Mouse (Mus musculus) kidney, postnatal 4 days (tissue): ENCODE measurements at regions not wholly inside any gene's neighbourhood (a gene's known extent, or its start where the extent isn't known, plus 50 kb on each side); places are given as distances from the start of the nearest gene placed in this dataset.
A peak's percentile ranks its signal among the peaks of the same experiment; 100 is the strongest.

ENCODE experiments used
- DNase-seq, 2 experiments: peaks; one replicate each; pipeline ENCODE4 v3.0.0; 2021; ENCODE audit warnings: mixed read lengths in 2 of 2

DNA sequence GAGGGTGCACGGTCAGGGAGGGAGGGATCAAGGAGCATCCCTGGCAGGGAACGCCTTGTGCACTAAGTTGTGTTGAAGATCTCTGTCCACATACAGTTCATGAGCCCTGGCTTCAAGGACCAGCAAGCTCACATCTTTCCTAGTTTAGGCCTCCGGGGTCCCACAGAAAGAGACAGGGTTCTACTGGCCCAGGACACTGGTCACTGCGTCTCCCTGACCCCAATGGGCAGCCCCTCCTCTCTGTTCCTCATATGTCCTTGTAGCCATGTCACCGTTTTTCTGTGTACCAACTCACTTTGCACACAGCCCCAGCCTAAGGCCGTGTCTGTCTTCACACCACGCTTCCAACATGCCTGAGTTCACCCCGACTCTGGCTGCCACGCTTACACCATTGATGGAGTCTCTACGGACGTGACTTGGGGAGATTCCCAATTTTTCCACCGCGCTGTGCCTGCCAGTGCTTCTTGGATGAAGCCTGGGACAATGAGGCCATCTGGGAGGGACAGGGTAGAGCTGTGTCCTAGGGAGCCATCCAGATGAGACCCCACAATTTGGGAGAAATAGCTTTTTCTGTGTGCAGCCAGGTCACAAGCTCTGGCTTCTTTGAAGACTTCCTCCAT, 86.5 kb upstream of the Ret start:
- DNase-seq = no peak

DNA sequence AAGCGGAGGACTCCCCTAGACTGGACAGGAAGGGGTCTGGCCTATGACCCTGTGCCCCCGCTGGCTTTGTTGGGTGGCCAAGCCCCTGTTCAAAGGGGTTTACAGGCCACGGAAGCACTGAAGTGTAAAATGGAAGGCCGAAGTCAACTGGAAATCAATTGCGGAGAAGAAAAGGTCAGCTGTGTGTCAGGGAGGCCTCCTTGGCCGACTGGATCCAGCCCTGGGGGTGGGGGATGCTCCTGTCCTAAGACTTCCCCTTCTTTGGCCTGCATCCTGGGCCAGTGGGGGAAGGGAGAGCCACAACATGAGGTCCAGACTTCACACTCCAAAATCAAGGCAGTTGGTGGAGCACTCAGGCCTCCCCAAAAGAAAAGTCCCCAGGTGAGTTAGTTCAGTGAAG, 66.4 kb upstream of the Ret start:
- peak in 1 of 2 experiments; percentile 15 for DNase-seq

DNA sequence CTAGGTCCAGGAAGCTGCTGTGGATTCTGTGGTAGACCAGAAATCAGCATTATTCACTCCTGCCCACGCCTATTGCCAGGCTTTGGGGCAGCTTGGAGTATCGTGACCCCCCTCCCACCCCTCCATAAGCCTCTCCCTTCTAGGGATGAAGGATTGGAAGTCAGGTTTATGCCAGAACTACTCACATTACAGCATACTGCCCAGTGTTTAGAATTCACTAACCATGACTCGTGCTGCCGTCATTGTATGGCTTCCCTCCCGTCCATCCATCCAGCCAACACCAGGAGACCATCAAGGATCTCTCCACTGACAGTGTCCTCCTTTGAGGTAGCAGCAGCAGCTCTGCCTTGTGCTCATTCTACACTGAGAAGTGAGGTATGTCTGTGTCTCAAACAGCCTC, 62.4 kb upstream of the Ret start:
- no peak for DNase-seq

DNA sequence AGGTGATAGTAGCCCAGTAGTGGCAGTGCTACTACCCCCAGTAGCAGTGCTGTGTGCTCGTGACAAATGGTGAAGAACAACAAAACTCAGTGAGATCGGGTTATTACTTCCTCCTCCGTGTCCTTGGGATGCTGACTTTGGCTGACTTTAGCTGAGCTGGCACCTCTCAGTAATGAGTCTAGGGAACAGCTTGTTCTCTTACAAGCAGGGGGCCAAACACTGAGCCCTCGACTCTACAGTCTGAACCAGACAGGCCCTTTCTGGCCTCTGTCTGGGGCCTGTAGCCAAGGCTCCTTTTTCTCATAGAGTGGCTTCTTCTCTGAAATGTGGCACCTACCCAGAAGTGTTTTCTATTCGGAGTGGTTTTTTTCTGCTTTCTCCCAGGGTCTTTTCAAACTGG, 57.4 kb upstream of the Ret start:
- no peak for DNase-seq

DNA sequence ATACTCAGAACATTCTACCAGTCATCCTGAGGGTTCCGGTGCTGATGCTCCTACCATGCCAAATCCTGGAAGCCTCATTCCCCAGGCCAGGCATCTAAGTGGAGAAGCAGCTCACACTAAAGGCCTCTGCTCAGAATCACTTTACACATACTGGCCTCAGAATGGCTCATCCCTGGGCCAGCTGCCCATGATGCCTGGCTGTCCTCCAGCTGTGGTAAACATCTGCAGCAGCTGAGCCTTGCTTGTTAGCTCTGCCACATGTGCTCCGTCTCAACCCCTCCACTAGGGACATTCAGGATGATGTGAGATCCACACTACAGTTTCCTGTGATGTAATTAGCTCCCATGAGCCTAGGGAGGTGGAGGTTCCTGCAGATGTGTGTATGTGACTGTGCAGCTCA, 55.2 kb upstream of the Ret start:
- DNase-seq = peak; percentile 10 to 22

DNA sequence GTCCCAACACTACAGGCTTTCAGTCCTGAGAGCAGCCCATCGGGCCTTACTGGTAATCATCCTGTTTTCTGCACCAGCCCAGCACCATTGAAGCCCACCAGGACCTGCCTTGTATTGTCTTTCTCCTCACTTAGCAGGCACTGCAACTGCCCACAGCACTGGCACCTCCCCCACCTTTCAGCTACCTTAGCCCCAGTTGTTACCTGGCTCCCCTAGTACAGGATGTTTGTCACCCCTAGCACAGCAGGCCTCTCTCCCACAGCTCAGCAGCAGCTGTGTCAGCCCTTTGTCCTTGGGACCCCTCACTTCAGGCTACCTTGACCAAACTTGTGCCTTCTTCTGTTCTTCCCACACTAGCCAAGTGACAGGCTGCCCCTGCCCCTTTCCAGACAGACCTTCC, 53.6 kb upstream of the Ret start:
- no peak for DNase-seq

DNA sequence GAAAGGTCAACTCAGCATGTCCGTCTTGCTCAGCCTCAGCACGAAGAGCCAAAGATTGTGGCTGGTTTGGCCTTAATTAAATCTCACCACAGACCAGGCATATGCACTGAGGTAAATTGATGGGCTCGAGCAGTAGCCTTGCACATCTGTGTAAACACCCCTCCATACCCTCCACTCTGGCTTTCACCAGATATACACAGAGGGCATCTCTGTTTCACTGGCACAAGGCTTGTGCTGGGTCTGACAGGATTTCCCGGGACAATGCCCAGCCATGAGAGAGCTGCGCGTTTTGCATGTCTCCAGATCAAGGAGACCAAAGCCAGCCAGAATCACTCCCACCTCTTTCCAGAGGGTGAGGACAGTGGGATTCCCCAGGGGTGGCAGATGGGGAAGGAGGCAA, 52.5 kb upstream of the Ret start:
- DNase-seq = no peak
